Mouse (Mus musculus): Measurements from ENCODE around the gene Iqck.

- no peak for TF ChIP-seq POLR2A (IDR thresholded peaks at IDR 0.05; ENCODE audit: control insufficient read depth, extremely low read depth, insufficient read depth, low read length, poor library complexity)
- TF ChIP-seq CTCF (IDR thresholded peaks at IDR 0.05; ENCODE audit: borderline replicate concordance, control insufficient read depth, extremely low read depth, insufficient read depth, low read length, poor library complexity): no peak
Observed at GRCm38 (mm10) chr7:118837901-118838300, 17.7 kb upstream of the Iqck start.
